ENCODE assay signal across 17 mouse cellular contexts in the genomic region with DNA sequence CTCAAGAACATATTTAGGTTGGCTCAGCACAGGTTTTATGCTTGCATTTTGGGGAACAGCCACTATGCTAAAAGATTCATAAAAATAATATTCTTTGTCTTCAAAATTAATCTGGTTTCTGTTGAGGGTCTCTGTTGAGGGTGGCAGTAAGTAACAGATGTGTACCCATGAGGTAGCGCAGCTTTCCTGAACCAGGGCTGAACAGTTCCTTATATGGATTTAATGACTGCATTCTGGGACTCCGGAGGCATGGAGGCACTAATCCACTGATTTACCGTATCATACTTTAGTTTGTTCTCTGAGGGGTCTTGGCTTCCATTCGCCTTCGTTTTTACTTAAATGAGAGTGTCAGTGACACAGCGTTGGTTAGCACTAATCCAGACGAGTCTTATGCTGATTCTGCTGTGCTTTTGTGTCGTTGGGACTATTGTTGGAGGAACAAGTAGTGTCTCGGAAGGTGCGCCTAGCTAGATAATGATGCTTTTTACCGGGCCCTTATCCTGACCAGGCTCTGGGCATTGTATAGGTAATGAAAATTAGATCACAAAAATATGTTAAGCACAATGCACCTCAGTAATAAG. TPM values are rescaled to one million over a fixed set of nuclear protein-coding genes. Genes with fewer than 3 reads are reported as not detected.
DNase-seq lines count a peak whose midpoint lies in the region; ATAC-seq and TF ChIP-seq lines count a peak whose summit lies in the region.
"Had no signal": no experiment of that assay in that cellular context is flagged by ENCODE, and none has a peak within 500 bp of the region (broad histone marks: within the 10 kb centered on the region; RNA-seq: fewer than 3 reads in every experiment).

No protein-coding gene starts in this region.

- peak overlapping the region; percentile 54; the same call in 1 of the 2 replicates for H3K27ac ChIP-seq in forebrain, embryonic 10.5 days
- H3K27ac ChIP-seq in forebrain, postnatal 0 days (ENCODE audit: low read depth, low read length) = peak overlapping the region; percentile 75
- H3K27ac ChIP-seq in midbrain, embryonic 10.5 days (replicated peaks) = peak overlapping the region; percentile 78
- peak overlapping the region; percentile 84 for H3K27ac ChIP-seq in neural tube, embryonic 13.5 days (replicated peaks)
- no peak overlapping the region for H3K27ac ChIP-seq in cerebellum, adult 2 months (ENCODE audit: insufficient read depth, low read length)
- H3K27ac ChIP-seq: gastrocnemius, adult 2 months; heart, adult 2 months; intestine, embryonic 15.5 days had no signal

- peaks cover 37% of the 10 kb centered on the region for H3K4me1 ChIP-seq in forebrain, embryonic 10.5 days
- H3K4me1 ChIP-seq in forebrain, postnatal 0 days (ENCODE audit: insufficient read depth) = peaks cover 11% of the 10 kb centered on the region
- peaks cover 26% of the 10 kb centered on the region for H3K4me1 ChIP-seq in midbrain, embryonic 10.5 days
- H3K4me1 ChIP-seq in neural tube, embryonic 13.5 days (replicated peaks) = peaks cover 39% of the 10 kb centered on the region
- no peaks in the 10 kb centered on the region for H3K4me1 ChIP-seq in cerebellum, adult 2 months (ENCODE audit: control insufficient read depth, insufficient read depth, low read length)
- H3K4me1 ChIP-seq: intestine, embryonic 15.5 days had no signal

- no peak overlapping the region for H3K4me3 ChIP-seq in forebrain, embryonic 10.5 days
- H3K4me3 ChIP-seq in forebrain, postnatal 0 days (ENCODE audit: low read depth, low read length) = no peak overlapping the region
- no peak overlapping the region for H3K4me3 ChIP-seq in midbrain, embryonic 10.5 days
- no peak overlapping the region for H3K4me3 ChIP-seq in neural tube, embryonic 13.5 days
- H3K4me3 ChIP-seq in cerebellum, adult 2 months (replicated peaks; ENCODE audit: insufficient read depth, low read depth, low read length) = no peak overlapping the region
- H3K4me3 ChIP-seq: gastrocnemius, adult 2 months; heart, adult 2 months; intestine, embryonic 15.5 days had no signal

- no peak overlapping the region for H3K4me2 ChIP-seq in forebrain, postnatal 0 days (ENCODE audit: low read depth)
- peak overlapping the region; percentile 11; the same call in 1 of the 2 replicates for H3K4me2 ChIP-seq in neural tube, embryonic 13.5 days
- H3K4me2 ChIP-seq: intestine, embryonic 15.5 days had no signal

- no peak for DNase-seq in forebrain, embryonic 10.5 days (ENCODE audit: extremely low spot score, low spot score)
- no peak for DNase-seq in forebrain, postnatal 0 days
- DNase-seq in midbrain, embryonic 10.5 days (ENCODE audit: low spot score) = no peak
- no peak for DNase-seq in testis, postnatal 10 days (ENCODE audit: low spot score)
- no peak for DNase-seq in cerebellum, adult 2 months
- no peak for DNase-seq in left cerebral cortex, adult 9 months (ENCODE audit: low spot score in 2 of 2)
- DNase-seq in heart, postnatal 25 days (ENCODE audit: low spot score) = no peak
- DNase-seq: adrenal gland, adult 8-10 months; cerebellum, adult 9-10 months; gastrocnemius, adult 2 months; kidney, postnatal 10 days; lung, postnatal 14 days; right cerebral cortex, postnatal 14 days; thymus, adult 2 months had no signal

- TF ChIP-seq CTCF in forebrain, postnatal 0 days (IDR thresholded peaks at IDR 0.05; ENCODE audit: low read depth) = no peak
- TF ChIP-seq CTCF in cerebellum, adult 2 months (IDR thresholded peaks at IDR 0.05; ENCODE audit: borderline replicate concordance, insufficient read depth, low read depth, low read length) = no peak

- no peak for TF ChIP-seq POLR2A in cerebellum, adult 2 months (IDR thresholded peaks at IDR 0.05; ENCODE audit: borderline replicate concordance, insufficient read depth, low read length)

- H3K9ac ChIP-seq in forebrain, postnatal 0 days = no peak overlapping the region; the same call in 1 of the 2 replicates
- no peak overlapping the region for H3K9ac ChIP-seq in neural tube, embryonic 13.5 days
- H3K9ac ChIP-seq: intestine, embryonic 15.5 days had no signal

- no peaks in the 10 kb centered on the region for H3K27me3 ChIP-seq in forebrain, embryonic 10.5 days (ENCODE audit: poor library complexity, severe bottlenecking)
- no peaks in the 10 kb centered on the region for H3K27me3 ChIP-seq in forebrain, postnatal 0 days (ENCODE audit: insufficient read depth, low read length)
- H3K27me3 ChIP-seq in midbrain, embryonic 10.5 days (ENCODE audit: low read depth, poor library complexity, severe bottlenecking) = no peaks in the 10 kb centered on the region
- H3K27me3 ChIP-seq in neural tube, embryonic 13.5 days = no peaks in the 10 kb centered on the region
- no peaks in the 10 kb centered on the region for H3K27me3 ChIP-seq in cerebellum, adult 2 months (ENCODE audit: control insufficient read depth, insufficient read depth, low read length)
- H3K27me3 ChIP-seq: intestine, embryonic 15.5 days had no signal

- peaks cover 80% of the 10 kb centered on the region for H3K36me3 ChIP-seq in forebrain, embryonic 10.5 days (replicated peaks)
- H3K36me3 ChIP-seq in forebrain, postnatal 0 days (ENCODE audit: insufficient read depth) = peaks cover 31% of the 10 kb centered on the region
- peaks cover 82% of the 10 kb centered on the region for H3K36me3 ChIP-seq in midbrain, embryonic 10.5 days
- peaks cover 31% of the 10 kb centered on the region for H3K36me3 ChIP-seq in neural tube, embryonic 13.5 days

- 77% methylated on average over 11 of the region's 11 CpGs for WGBS in forebrain, embryonic 10.5 days
- 27% methylated on average over 11 of the region's 11 CpGs for WGBS in forebrain, postnatal 0 days
- 81% methylated on average over 11 of the region's 11 CpGs for WGBS in midbrain, embryonic 10.5 days
- 44% methylated on average over 11 of the region's 11 CpGs for WGBS in neural tube, embryonic 13.5 days
- 81% methylated on average over 11 of the region's 11 CpGs for WGBS in cerebellum, adult 2 months

- intact Hi-C loops in heart, postnatal 25 days (cut with DNase I) = no loop called here

- H3K9me3 ChIP-seq in forebrain, embryonic 10.5 days = no peaks in the 10 kb centered on the region
- no peaks in the 10 kb centered on the region for H3K9me3 ChIP-seq in forebrain, postnatal 0 days (ENCODE audit: low read length)
- no peaks in the 10 kb centered on the region for H3K9me3 ChIP-seq in midbrain, embryonic 10.5 days (replicated peaks)
- no peaks in the 10 kb centered on the region for H3K9me3 ChIP-seq in neural tube, embryonic 13.5 days
- H3K9me3 ChIP-seq: intestine, embryonic 15.5 days had no signal

- 0 out of 2 replicates have a peak, but pooled peaks have one; percentile 7 for ATAC-seq in forebrain, postnatal 0 days
- no peak for ATAC-seq in neural tube, embryonic 13.5 days (ENCODE audit: low read depth)
- ATAC-seq: intestine, embryonic 15.5 days had no signal

RNA-seq across cellular contexts. Expression of gene Pitpnb, which starts 37.5 kb away (rescaled TPM):
- polyA plus RNA-seq in forebrain, embryonic 10.5 days (2016; fragmentation: Nextera tagmentation; extraction: Ambion mirVana) = 128 and 130 TPM in 2 replicates
- total RNA-seq in forebrain, postnatal 0 days (2014; rRNA removed) = 8.3 and 11.2 TPM in 2 replicates
- 80.6 and 93.0 TPM in 2 replicates for polyA plus RNA-seq in forebrain, postnatal 0 days (2015; fragmentation: Nextera tagmentation; extraction: Ambion mirVana)
- polyA plus RNA-seq in midbrain, embryonic 10.5 days (2016; fragmentation: Nextera tagmentation; extraction: Ambion mirVana) = 121 and 129 TPM in 2 replicates
- polyA plus RNA-seq in neural tube, embryonic 13.5 days (2015; fragmentation: Nextera tagmentation; extraction: Ambion mirVana) = 97.0 and 104 TPM in 2 replicates
- polyA plus RNA-seq in cerebellum, adult 2 months (2012; rRNA removed) = 70.4 and 71.6 TPM in 2 replicates
- 10 to 100 TPM; 38.1 to 38.4 TPM for total RNA-seq in heart, postnatal 25 days (2021)

RNA-seq across cellular contexts. Expression of gene Mn1, which starts 49.1 kb away (rescaled TPM):
- polyA plus RNA-seq in forebrain, embryonic 10.5 days (2016; fragmentation: Nextera tagmentation; extraction: Ambion mirVana) = 36.5 and 40.0 TPM in 2 replicates
- total RNA-seq in forebrain, postnatal 0 days (2014; rRNA removed) = 108 and 123 TPM in 2 replicates
- 57.9 and 73.2 TPM in 2 replicates for polyA plus RNA-seq in forebrain, postnatal 0 days (2015; fragmentation: Nextera tagmentation; extraction: Ambion mirVana)
- 53.0 and 63.2 TPM in 2 replicates for polyA plus RNA-seq in midbrain, embryonic 10.5 days (2016; fragmentation: Nextera tagmentation; extraction: Ambion mirVana)
- polyA plus RNA-seq in neural tube, embryonic 13.5 days (2015; fragmentation: Nextera tagmentation; extraction: Ambion mirVana) = 22.3 and 23.5 TPM in 2 replicates
- 2.4 and 3.3 TPM in 2 replicates for polyA plus RNA-seq in cerebellum, adult 2 months (2012; rRNA removed)
- 10 to 100 TPM; 16.7 to 20.5 TPM for total RNA-seq in heart, postnatal 25 days (2021)
